Mouse (Mus musculus) ovary, postnatal 14 days (tissue): Measurements from ENCODE around the gene Cebpz.

Experiments used
- DNase-seq: peaks from one replicate; pipeline ENCODE4 v3.0.0; 2022; ENCODE audit warnings: low spot score

Cebpz gene

DNA sequence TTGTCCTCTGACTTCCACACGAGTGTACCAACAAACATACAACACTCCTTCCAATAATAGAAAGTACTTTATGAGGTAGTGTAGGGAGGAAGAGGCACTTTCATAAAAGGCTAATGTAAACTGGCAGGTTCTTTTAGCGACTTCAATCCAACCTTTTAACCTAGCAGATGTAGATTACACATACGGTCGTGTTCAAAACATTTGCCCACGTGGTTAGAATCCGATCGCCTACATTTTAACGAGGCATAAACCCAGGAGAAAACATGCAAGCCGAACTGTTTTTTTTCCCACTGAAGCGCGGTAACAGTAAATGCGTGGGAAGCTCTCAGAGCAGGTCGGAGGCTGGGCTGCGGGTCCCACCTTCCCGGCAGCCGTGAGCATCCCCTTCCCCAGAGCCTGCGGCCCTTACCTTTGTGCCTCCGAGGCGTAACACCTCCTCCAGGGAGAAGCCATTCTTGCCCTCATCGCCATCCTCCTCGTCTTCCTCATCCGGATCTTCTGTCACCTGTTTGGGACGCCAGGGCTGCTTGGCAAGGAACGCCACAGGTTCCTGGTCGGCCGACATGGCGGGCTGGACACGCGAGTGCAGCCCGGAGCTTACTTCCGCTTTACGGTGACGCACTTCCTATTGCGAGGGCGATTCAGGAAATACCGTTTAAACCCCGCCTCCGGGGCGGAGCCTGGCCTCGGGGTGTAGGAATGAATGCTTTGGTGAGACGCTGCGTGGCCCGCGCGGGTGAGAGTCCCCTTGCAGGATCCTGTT lies at the start of gene Cebpz, which contains the start of gene Ndufaf7:
Cebpz (minus strand) TSS at position 601 of the 763 bp plus-strand sequence.
Ndufaf7 (plus strand) TSS at position 671 of the 763 bp plus-strand sequence.
- peak; percentile 91 for DNase-seq

DNA sequence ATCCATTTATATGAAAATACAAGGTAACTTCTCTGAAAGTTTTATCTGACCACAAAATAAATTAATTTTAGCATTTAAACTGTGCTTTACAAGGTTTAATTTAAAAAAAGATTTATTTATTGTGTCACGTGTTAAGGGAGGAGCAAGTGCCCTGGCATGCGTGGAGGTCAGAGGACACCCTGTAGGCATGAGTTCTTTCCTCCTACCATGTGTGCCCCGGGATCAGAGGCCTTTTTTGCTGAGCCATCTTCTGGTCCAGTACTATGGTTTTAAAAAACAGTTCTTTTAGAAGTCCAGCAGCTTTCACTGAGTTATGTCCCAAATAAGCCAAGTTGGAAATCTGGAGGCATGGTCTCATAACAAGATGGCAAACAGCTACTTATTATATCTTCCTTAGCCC lies 46.9 kb upstream of the Cebpz start:
- DNase-seq = no peak

DNA sequence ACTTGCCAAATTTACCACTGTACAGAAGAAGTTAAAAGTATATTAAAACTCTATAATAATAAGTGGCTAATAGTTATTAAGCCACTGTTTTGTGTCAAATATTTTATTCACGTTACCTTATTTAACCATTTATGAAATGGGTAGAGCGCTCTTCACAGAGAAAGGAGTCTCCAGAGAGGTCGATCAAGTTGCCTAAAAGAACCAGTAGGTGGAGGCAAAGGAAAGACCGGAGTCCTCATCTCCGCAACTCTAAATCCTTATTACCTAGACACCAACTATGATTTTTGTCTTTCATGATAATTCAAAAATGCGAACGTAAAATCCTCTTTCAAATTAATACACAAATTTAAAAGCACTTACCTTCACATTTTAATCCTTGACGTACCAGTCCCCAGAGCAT lies 46.3 kb upstream of the Cebpz start:
- no peak for DNase-seq

DNA sequence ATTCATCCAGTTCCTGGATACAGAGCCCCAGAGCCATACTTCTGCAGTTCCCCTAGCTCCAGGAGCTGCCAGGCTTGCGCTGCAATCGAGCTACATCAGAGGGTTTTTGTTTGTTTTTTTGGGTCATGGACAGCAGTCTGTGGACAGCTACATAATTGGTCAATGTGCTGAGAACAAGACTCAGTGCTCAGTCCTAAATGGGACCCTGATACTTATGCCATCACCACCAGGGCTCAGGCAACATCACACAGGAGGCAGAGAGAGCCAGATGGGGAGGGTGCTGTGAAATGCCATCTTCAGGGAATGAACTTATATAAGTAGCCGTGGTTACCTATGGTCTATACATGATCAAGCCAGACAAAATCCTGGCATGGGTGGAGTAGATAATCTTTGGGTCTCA lies 31.6 kb upstream of the Cebpz start:
- DNase-seq = no peak

DNA sequence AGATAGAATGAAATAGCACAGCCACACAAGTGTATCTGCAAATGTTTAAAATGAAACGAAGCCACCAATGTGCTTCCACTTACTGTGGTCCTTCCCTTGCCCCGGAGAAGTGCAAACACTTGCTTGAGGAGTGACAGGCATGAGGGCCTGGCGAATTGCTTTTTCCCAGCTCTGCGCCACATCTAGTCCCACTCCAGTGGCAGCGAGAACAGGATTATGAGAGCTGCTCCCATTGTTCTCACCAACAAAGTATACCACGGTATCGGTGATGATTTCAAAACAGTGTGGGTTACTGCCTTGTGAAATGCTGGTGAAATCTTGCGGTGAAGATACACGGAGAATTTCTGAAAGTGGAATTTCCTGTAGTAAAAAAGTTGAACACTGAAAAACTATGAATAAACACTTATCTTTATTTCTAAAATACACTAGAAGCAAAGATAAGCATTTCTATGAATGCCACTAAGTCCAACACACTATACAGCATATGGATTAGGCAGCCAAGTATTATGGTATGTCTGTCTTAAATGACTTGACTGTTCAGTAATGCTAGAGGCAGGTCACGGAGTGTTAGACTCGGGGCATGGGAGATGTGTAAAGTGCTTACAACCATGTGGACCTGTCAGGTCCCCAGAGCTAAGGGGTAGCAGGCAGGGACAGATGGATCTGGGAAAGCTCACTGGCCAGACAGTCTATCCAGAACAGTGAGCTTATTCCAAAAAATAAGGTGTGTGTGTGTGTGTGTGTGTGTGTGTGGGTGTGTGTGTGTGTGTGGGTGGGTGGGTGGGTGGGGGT lies 29.4 kb upstream of the Cebpz start:
- no peak for DNase-seq

DNA sequence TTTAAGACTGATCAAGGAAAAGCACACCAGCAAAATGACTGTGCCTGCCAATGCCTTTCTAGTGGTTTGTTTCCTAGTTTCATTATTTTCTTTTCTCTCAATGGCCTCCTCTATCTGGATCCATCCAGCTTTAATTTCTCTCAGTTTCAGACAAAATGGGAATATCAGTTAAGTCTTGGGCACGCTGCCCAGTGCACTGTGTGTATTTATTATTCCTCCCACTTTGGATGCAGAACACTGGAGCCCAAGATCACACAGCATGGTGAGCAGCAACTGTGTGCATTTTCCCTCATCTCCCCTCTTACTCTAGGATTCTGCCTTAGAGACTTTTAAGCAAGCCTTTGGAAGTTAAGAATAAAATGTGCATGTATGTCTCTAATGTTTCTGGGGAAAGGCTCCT lies 27.5 kb upstream of the Cebpz start:
- DNase-seq = no peak

DNA sequence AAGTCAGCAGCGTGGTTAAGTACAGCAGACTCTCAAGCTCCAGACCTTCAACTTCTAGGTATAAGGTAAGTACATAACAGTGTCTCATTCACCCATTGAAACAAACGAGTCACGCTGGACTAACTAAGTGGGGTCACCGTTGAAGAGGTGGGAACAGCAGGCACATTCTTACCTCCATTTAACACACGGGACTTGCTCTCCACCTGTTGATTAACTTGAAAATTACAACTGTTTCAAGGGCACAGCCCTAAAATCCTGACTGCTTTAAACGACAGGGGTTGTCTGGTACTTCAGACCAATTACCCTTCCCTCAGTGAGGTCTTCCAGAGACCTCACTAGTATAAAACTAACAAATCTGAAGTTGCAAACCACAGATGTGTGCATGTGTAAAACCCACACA lies 22.6 kb upstream of the Cebpz start:
- DNase-seq = no peak

DNA sequence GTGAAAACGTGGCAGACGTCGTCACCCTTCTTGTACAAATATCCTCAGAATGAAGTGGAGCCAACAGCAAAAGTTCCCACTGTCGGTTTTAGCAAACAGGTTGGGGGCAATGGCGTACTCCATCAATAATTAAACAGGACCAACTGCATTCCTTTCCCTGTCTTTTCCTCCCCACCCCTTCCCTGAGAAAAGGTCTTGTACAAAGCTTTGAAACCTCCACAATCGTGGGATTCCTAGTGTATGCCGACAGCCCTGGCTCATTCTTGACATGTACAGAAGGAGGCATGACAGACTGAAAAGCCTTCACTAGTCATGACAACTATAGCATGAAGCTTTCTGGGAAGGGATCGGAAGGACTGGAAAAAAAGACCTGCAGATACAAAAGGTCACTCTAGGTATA lies 16.4 kb upstream of the Cebpz start:
- no peak for DNase-seq

DNA sequence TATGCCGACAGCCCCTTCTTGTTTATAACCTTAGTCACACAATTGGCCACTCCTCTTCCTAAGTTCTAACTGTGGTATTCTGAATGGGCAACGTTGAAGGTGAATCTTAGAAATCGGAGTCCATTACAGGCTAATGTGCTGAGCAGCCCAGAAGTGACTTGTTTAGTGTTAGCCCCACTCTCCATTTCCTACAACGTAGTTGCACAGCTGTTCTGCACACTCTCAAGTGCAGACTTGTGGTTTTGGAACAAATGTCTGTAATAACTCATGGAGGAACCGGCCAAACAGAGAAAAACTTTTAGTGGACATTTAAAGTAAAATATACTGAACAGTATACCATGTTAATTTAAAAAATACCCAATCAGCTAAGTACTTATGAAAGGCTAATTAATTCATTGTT lies 15.2 kb upstream of the Cebpz start:
- DNase-seq = no peak

DNA sequence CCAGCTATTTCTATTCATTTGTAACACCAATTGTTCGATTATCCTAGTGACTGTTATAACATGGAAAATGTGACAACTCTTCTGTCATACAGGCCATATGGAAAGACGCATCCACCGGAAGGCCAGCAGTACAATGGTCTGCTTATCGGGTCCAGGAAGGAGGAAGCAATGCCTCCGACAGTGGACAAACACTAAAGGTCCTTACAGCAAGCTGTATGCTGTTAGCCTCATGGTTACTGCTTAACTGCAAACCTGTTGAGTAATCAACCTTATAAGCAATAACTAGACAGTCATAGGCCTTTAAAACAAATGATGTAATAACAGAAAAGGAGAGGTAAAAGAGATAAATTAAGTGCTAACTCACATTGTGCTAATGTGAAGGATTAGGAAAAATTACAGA lies 14.4 kb upstream of the Cebpz start:
- DNase-seq = no peak

DNA sequence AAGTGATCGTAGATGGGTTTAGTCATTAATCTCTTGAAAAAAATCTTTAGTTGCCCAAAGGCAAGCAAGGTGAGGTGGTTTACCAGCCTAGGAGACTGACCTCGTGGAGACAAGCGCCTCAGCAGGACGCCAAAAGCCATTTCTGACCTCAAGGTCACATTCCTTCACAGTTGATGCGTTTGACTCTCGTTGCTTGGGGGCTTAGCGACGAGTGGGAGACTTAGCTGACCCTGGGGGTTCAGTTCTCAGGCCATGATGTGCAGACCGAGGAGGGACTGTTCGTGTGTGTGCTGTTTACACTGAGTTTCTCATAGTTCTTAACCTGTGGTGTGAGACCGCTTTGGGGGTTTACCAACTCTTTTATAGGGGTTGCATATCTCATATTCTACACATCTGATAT lies 5.7 kb upstream of the Cebpz start:
- DNase-seq = no peak

DNA sequence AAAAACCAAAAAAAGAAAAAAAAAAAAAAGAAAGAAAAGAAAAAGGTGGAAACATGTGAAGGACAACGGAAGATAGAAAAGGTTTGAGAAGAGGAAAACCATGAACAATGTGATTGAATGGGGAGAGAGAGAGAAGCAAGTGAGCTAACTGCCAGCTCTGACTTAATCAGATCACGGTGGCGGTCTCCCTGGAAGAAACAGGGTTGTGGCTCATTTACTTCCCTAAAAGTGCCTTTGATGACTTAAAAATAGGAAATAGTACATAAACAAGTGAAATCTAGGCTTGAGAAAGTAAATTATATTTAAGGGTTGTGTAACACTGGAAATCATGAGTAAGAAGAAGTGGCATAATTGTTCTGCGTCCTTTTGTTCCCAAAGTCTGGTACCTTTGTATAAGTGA lies 2.1 kb upstream of the Cebpz start:
- DNase-seq = no peak

DNA sequence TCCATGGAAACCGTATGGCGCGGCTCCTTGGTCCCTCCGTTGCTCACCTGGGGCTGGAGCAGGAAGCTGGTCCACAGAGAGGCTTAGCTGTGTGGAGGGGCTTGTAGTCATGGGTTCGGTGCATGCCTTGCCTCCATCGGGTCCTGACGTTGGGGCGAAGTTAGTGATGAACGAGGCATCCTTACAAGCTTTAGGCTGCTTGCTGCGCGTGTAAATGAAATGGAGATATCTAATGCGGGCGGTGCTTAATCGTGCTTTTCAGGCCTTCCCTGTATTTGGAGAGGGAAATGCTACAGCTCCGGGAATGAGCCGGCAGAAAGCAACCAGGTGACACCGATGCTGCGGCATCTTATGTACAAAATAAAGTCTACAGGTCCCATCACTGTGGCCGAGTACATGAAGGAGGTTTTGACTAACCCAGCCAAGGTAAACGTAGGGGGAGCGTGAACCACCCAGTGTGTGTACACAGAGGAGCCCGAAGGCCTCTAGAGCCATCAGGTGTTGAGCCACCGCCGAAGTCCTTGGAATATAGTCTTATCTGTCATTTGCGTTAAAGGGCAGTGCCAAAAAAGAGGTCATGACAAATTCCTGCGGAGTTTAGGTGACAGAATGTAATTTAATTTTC lies 475 bp upstream of the Cebpz start:
- no peak for DNase-seq

DNA sequence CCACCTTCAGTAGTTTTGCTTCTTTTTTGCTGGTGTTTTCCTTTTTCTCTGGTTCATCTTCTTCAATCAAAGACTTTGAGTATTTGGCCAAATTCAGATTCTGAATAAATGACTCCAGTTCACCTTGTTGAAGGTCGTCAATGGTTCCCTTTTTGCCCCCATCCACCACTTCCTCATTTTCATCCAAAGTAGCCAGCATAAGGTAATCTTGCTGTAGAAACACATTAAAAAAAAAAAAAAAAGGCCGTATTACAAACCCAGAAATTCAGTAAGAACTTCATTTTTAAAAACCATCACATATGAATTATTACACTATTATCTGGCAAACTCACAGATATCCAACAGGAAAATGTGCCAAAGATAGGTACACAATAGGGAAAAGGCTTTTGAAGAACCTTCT lies 1.0 kb downstream of the Cebpz start:
- DNase-seq = no peak

DNA sequence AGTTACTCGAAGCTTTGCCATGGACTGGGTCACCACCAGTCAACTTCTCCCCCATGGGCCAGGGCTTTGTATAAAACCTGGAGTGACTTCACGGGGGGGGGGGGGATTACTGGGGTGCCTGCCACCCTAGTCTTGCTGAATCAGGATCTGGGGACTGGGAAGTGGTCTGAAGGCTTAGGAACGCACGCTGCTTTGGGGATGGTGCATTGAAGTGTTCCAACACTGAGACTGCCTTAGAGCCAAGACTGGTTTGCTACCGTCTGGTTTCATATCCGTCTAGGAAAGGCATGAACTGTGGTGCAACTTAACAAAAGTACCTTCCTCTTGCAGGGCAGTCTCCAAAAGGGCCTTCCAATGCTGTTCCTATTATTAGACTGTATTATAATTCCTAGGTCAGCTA lies 19.2 kb downstream of the Cebpz start:
- DNase-seq = no peak

DNA sequence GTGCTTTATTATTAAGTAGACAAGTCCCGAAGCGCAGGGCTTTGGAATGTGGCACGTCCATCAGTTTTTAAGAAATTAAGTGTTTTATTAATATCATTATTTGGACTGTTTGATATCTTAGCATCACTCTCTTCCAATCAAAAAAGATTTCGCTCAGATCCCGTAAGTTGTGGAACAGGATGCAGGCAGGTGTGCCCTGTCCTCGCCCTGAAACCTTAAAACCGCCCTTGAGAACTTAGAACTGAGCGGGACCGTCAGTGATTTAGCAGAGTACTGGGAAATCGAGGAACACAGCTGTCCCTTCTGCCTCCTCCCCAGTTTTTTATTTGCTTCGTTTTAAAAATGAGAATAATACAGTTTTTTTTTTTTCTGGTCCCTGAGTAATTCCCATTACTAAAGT lies 20.0 kb downstream of the Cebpz start:
- no peak for DNase-seq

DNA sequence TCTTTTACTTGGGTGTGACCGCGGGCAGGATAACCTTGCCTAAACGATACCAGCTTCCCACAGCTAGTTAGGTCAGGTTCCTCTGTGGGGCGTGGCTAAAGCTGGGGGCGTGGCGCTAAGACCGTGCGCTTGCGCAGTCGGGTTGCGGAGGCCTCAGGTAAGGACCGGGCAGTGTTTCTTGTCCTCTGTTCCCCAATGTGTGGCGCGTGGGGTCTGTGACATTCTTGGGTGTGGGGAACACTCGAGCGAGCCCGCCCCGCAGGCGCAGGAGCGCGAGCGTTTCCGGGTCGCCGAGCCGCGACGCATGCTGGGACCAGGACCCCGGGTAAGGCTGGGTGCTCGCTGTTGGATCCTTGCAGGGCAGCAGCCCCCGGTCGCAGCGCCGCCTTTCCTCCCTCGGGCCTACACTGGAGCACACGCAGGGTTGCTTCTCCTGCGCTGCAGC lies 20.5 kb downstream of the Cebpz start, which contains the start of gene Cebpzos:
Cebpzos (plus strand) TSS at position 132 of the 445 bp plus-strand sequence.
- peak; percentile 72 for DNase-seq

DNA sequence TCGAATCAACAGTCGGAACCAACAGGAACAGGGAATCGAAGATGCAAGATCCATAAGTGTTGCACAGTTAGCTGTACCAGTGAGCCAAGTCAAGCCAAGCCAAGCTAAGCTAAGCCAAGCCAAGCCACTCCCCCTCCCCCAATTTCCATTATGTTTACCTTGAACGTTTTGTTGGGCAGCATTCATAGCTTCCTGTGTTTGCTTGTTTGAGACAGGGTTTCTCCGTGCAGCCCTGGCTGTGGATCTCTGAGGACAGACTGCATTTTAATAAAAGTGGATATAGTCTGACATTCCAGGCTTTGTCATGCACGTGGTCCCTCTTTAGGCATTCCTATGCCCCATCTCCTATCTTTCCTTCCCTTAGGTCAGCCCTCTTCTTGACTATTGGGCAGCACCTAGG lies 21.1 kb downstream of the Cebpz start:
- DNase-seq = no peak

DNA sequence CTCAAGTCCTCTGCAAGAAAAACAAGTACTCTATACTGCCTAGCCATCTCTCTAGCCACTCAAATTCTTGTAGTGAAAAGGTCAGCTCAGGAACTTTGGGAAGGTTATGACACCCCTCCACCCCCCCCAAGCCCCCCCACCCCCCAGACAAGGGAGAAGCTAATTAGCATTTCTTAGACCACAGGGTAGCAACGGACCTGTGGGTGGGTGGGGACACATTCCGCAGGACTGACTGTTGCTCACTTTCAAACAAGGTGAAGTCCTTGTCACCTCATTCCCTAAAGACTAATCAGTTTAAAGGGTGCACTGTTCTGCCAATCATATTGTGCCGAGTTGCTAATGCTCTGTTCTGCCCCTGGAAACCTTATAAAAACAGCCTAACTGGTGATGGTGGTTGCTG lies 22.9 kb downstream of the Cebpz start:
- DNase-seq = no peak

DNA sequence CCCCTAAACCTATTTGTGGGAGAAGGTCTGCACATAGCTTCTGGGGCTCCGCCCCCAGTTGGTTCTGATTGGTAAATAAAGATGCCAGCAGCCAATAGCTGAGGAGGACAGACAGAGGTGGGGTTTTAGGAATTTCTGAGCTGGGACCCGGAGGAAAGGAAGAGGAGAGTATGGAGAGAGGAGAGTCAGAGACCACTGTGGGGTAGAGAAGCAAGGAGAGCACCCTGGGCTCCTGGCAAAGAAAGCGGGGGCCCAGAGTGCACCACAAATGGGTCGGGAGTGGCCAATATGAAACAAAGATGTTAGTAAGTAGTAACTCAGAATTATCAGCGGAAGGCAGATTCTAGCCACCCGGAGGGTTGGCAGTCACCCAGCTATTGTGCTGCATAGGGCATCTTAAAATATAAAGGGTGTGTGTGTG lies 24.0 kb downstream of the Cebpz start:
- DNase-seq = no peak

DNA sequence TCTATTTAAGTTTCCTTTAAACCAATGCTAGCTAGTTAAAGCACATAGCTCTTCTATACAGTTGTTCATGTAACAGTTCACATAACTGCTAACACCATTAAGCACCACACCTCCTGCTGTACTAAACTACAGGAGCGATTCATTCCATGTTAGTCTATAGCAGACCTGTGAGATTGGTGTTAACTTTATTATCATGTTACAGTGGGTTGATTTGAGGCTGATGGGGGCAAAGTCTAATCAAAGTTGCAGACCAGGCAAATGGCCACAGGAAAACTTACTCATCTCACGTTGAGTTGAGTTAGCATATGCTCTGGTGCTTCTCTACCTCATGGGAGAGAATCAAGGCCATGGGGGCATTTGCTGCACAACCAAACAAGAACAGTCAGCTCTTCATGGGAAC lies 27.5 kb downstream of the Cebpz start:
- no peak for DNase-seq

DNA sequence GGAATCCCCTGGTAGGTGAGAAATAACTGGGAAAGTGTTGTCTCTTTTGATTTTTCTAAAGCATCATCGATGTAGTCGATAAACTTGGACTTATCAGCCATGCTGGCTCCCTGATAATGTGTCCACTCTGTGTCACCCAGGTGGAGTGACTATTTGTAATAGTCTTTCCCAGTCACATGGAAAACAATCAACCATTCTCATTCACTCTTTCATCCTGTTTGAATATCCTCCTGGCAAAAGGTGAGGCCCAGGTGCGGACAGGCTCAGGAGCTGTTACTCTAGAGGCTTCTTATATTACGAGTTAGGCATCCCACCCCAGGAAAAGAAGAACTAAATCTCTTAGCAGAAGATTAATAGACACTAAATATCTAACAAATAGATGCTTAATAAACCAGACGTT lies 30.0 kb downstream of the Cebpz start, which contains the start of gene Sult6b1:
Sult6b1 (minus strand) TSS at position 101 of the 400 bp plus-strand sequence.
- DNase-seq = no peak

DNA sequence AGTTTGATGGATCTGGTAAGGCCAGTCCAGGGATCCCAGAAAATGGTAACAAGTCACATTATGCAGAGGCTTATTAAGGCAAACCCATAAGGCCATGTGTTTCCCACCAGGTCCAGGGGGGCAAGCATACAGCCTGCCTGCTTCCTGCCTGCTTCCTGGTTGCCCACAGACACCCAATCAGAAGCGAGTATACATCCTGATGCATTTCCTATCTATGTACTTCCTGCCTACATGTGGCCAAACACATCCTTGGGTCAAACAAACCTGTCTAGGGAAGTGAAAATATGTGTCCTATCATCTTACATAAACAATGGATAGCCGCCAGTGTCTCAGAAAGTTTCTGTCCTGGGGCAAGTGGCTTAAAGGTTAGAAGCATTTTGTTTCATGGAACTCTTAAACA lies 33.7 kb downstream of the Cebpz start:
- DNase-seq = no peak
